Mouse (Mus musculus) hindbrain, embryonic 16.5 days (tissue): ENCODE measurements around the gene Fyb. TPM values are rescaled to one million over a fixed set of nuclear protein-coding genes. Genes with fewer than 3 reads are reported as not detected.
"Not testable (repeated sequence)": the region's sequence is repeated elsewhere in the genome, so short reads cannot be mapped to it uniquely, and the experiment has no call there.

Experiments used
- ATAC-seq: fragments of 200-750 bp; cut with Nextera tagmentation; 2 replicates; pipeline ENCODE4 v1.8.0; 2017; ENCODE audit warnings: moderate TSS enrichment, moderate library complexity
- H3K27ac ChIP-seq: fragments of 300-500 bp; sonication (generic); 2 replicates; pipeline ENCODE4 v1.5.1; 2014; ENCODE audit warnings: low read depth, mild to moderate bottlenecking, control low read depth, low read length, moderate library complexity
- H3K27me3 ChIP-seq: fragments of 300-500 bp; sonication (generic); replicated peaks from 2 replicates; pipeline ENCODE4 v1.6.1; 2014; ENCODE audit warnings: low read length; ENCODE audit not compliant: control insufficient read depth, insufficient read depth
- H3K36me3 ChIP-seq: fragments of 300-500 bp; sonication (generic); 2 replicates; pipeline ENCODE4 v1.6.1; 2014; ENCODE audit warnings: mild to moderate bottlenecking, low read length, moderate library complexity, mixed read lengths; ENCODE audit not compliant: control insufficient read depth, insufficient read depth
- H3K4me1 ChIP-seq: fragments of 300-500 bp; sonication (generic); 2 replicates; pipeline ENCODE4 v1.6.1; 2014; ENCODE audit warnings: low read depth, low read length; ENCODE audit not compliant: control insufficient read depth, insufficient read depth
- H3K4me2 ChIP-seq: fragments of 300-500 bp; sonication (generic); 2 replicates; pipeline ENCODE4 v1.6.1; 2014; ENCODE audit warnings: mild to moderate bottlenecking, low read length, control low read depth, moderate library complexity
- H3K4me3 ChIP-seq: fragments of 300-500 bp; sonication (generic); 2 replicates; pipeline ENCODE4 v1.5.1; 2014; ENCODE audit warnings: mild to moderate bottlenecking, low read length, control low read depth, moderate library complexity
- H3K9ac ChIP-seq: fragments of 300-500 bp; sonication (generic); 2 replicates; pipeline ENCODE4 v1.6.1; 2014; ENCODE audit warnings: low read depth, mild to moderate bottlenecking, control low read depth, low read length, moderate library complexity
- H3K9me3 ChIP-seq: fragments of 300-500 bp; sonication (generic); 2 replicates; pipeline ENCODE4 v1.6.1; 2014; ENCODE audit warnings: mild to moderate bottlenecking, low read length, moderate library complexity; ENCODE audit not compliant: control insufficient read depth
- WGBS: fragments of 180-500 bp; shearing (Covaris S2); extraction: QIAGEN DNeasy Blood & Tissue Kit; methylation state at CpG from one replicate; pipeline ENCODE4 v1.1.7; 2014; 5-methylcytosine and 5-hydroxymethylcytosine counted together
- polyA plus RNA-seq: library from polyadenylated mRNA; unstranded; fragments of >200 nt; fragmentation: Nextera tagmentation; extraction: Ambion mirVana; gene quantifications from 2 replicates; pipeline ENCODE4 v1.2.1, GENCODE M21; 2015

Gene Fyb
- polyA plus RNA-seq, 1 experiment from 2014 or later: 3.4 TPM

DNA sequence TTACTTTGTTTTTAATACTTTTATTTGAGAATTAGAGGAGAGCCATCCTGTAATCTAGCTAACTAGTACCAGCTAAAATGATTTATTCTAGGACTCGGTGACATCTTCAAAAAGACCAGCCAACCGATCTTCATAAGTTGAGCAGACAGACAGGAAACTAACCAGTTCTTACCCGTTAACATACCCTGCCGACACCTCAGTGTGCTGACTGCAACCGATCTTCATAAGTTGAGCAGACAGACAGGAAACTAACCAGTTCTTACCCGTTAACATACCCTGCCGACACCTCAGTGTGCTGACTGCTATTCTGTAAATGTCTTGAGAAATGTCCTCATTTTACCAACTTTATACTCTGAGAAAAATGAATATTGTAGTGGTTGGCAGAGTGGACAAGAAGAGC lies 63.7 kb downstream of the Fyb start:
- not testable (repeated sequence) for H3K4me1 ChIP-seq, H3K27ac ChIP-seq, H3K27me3 ChIP-seq, H3K4me3 ChIP-seq, H3K36me3 ChIP-seq, H3K9ac ChIP-seq, H3K9me3 ChIP-seq, ATAC-seq, H3K4me2 ChIP-seq
- 94% methylated on average over 7 of the region's 7 CpGs for WGBS

DNA sequence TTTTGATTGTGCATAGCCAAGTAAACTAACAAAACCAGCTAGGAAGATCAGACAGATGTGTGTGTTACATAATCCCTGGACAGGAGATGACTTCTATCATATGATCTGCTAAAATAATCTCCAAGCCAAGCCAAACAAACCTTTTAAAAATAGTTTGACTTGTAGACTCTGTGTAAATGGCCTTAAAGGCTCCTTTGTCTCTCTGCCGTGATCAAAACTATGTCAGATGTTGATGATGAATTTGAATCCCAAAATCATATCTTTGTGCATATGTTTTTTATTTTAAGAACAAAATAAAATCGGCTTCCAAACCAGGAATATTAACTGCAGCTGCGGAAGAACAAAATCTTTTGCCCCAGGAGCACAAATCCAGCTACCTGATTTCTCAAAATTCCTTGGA lies 64.9 kb downstream of the Fyb start:
- WGBS: 86% methylated on average over 3 of the region's 3 CpGs
- no peak for ATAC-seq
- no peaks in the 10 kb centered on the region for H3K4me1 ChIP-seq

DNA sequence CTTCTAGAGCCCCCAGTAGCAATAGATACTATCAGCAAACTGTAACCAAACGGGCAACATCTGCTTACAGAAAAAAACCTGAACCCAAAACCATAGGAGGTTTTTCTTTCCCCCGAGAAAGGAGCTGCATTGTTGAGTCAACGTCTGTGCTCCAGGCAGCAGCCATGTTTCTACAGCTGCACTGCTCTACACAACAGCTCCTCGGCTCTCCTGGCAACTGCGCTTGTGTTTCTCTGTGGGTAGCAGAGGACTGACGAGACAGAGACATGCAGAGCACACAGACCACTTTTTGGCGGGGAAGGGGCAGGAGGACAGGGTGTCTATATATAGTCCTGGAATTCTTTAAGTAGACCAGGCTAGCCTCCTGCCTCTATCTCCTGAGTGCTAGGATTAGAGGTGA lies 65.5 kb downstream of the Fyb start:
- WGBS: 68% methylated on average over 7 of the region's 7 CpGs

More for the DNA sequence above, 64.9 kb downstream of the Fyb start:
- Histone ChIP-seq H3K27ac (no peak overlapping the region), H3K4me2 (no peak overlapping the region), H3K9ac (no peak overlapping the region), H3K27me3 (no peaks in the 10 kb centered on the region), H3K36me3 (no peaks in the 10 kb centered on the region), H3K9me3 (no peaks in the 10 kb centered on the region), H3K4me3 (no peak overlapping the region)

DNA sequence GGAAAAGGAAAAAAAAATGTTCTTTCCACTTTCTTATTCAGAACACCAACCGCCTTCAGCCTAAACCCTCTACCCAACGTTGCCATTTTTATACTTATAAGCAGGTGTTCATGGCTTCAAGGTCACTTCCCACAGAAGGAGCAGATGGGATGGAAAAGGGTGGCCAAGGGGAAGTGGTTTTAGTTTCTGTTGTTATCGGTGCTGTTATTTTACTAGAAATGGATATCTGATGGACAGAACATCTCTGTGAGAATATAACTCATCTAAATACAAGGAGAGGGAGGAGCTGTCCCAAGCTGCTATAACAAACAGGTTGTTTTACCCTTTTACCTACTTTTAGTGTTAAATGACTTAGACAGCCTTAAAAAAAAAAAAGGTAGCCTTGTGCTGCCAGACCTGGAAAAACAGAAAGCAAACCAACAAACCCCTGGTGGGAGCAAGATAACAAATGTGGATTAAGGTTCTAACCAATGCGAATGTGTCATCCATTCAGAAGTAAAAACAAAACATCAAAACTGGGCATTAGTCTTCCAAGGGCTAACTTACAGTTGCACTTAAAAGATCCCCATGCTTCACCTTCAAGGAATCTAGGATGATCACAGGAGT lies 68.3 kb downstream of the Fyb start:
- no peak for ATAC-seq
- Histone ChIP-seq H3K27me3 (no peaks in the 10 kb centered on the region), H3K4me1 (no peaks in the 10 kb centered on the region), H3K27ac (no peak overlapping the region), H3K36me3 (no peaks in the 10 kb centered on the region), H3K9ac (no peak overlapping the region), H3K4me3 (no peak overlapping the region), H3K9me3 (no peaks in the 10 kb centered on the region), H3K4me2 (no peak overlapping the region)
- 88% methylated on average over 4 of the region's 4 CpGs for WGBS

More for the DNA sequence above, 65.5 kb downstream of the Fyb start:
- Histone ChIP-seq H3K4me3 (no peak overlapping the region), H3K27me3 (no peaks in the 10 kb centered on the region), H3K9me3 (no peaks in the 10 kb centered on the region), H3K4me1 (no peaks in the 10 kb centered on the region), H3K27ac (no peak overlapping the region), H3K4me2 (no peak overlapping the region), H3K36me3 (no peaks in the 10 kb centered on the region), H3K9ac (no peak overlapping the region)
- ATAC-seq: no peak

DNA sequence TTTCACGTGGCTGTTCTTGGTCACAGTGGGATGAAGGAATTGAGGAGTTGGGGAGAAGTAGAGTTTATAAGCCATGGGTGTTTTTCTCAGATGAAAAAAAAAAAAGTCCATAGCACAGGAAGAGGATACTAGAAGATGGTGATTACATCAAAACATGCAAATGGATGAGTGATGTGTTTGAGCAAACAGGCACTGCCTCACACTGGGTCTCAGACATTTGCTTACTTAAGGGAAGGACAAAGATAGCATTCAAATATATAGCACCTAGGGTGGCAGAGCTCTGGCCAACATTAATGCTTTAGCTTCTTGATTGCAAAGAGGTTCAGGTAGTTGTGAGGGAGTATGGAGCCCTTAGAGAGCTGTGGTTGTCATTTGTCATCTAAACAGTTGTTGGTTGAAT lies 68.9 kb downstream of the Fyb start:
- Histone ChIP-seq H3K27me3 (no peaks in the 10 kb centered on the region), H3K4me2 (no peak overlapping the region), H3K36me3 (no peaks in the 10 kb centered on the region), H3K27ac (no peak overlapping the region), H3K4me1 (no peaks in the 10 kb centered on the region), H3K4me3 (no peak overlapping the region), H3K9me3 (no peaks in the 10 kb centered on the region), H3K9ac (no peak overlapping the region)
- 57% methylated on average over 1 of the region's 1 CpGs for WGBS
- no peak for ATAC-seq

DNA sequence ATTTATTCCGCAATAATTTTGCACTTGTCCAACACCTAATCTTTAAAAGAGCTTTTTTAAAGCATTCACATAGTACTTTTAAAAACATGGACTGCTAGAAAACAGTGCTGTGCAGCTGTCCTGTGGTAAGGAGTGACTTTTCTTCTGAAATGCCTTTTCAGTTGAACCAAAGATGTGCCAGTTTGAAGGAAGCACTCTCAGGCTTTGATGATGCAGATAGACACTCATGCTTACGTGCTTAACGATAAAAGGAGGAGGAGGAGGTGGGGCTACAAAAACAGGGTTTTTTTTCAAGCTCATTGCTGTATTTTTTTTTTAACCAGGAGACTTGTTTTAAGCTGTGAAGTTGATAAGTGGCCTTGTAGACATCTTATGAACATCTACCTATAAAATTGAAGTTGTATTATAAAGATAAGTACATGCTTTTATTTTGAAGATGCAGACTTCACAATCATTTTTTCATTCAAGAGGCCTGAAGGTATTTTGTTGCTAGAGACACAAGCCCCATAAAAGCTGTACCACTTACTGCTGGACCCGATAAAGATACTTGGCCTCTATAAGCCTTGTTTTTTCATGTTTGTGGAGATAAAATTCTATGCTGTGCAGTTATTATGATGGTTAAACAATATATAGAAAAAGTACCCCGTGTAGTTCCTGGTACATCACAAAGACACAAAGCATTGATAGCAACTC lies 70.1 kb downstream of the Fyb start:
- Histone ChIP-seq H3K9ac (no peak overlapping the region), H3K27ac (no peak overlapping the region), H3K9me3 (no peaks in the 10 kb centered on the region), H3K27me3 (no peaks in the 10 kb centered on the region), H3K4me1 (no peaks in the 10 kb centered on the region), H3K36me3 (no peaks in the 10 kb centered on the region), H3K4me3 (no peak overlapping the region), H3K4me2 (no peak overlapping the region)
- 85% methylated on average over 5 of the region's 5 CpGs for WGBS
- ATAC-seq: no peak

DNA sequence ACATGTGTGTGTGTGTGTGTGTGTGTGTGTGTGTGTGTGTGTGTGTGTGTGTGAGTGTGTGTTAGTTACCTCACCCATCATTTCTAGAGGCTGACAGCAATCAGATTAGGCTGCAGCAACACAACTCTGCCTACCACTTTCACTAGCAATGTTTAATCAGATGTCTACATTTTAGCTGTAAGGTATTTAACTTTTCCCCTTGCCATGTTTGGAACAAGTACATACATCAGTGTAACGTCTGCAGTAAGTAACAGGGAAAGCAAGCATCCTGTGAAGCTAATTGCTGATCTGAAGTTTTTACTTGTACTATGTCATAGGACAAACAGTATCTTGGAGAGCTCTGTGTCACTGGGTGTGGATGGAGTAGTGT lies 70.6 kb downstream of the Fyb start:
- no peaks in the 10 kb centered on the region for H3K9me3 ChIP-seq
- 74% methylated on average over 1 of the region's 1 CpGs for WGBS
- no peak overlapping the region for H3K9ac ChIP-seq
- no peaks in the 10 kb centered on the region for H3K36me3 ChIP-seq
- H3K4me3 ChIP-seq: no peak overlapping the region
- no peak overlapping the region for H3K4me2 ChIP-seq
- H3K4me1 ChIP-seq: no peaks in the 10 kb centered on the region
- no peak overlapping the region for H3K27ac ChIP-seq
- no peaks in the 10 kb centered on the region for H3K27me3 ChIP-seq
- ATAC-seq: no peak

DNA sequence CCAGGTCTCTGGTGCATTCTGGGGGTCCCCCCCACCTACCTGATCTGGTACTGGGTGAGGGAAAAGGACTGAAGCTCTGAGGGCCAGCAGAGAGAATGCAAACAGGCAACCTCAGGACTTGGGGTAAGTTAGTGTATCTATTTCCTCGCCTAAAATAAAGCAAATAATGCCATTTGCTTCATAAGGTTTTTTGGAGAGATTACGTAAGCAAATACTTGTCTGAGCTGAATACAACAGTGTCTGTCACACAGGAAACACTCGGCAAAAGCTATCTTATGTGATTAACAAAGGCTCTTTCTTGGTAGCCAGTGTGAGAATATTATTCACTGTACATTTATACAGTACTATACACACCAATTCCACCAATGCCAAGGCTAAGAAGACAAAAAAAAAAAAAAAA lies 76.0 kb downstream of the Fyb start:
- Histone ChIP-seq H3K4me1 (no peaks in the 10 kb centered on the region), H3K4me2 (no peak overlapping the region), H3K4me3 (no peak overlapping the region), H3K9ac (no peak overlapping the region), H3K27ac (no peak overlapping the region), H3K36me3 (no peaks in the 10 kb centered on the region), H3K27me3 (no peaks in the 10 kb centered on the region), H3K9me3 (no peaks in the 10 kb centered on the region)
- ATAC-seq: no peak
- 85% methylated on average over 3 of the region's 3 CpGs for WGBS

DNA sequence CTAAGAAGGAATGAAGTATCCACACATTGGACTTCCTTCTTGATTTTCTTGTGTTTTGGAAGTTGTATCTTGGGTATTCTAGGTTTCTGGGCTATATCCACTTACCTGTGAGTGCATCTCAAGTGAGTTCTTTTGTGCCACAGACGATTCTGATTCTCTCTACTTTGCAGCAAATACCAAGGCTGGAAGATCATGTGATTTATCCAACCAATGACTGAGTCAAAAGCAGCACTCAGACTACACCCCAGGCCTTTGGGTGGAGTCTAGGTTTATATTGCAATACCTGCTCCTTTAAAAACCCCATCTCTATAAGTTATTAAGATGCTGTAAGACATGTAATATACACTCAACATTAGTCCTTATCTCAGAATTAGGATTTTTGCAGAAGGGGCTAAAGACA lies 77.7 kb downstream of the Fyb start:
- Histone ChIP-seq H3K27me3 (no peaks in the 10 kb centered on the region), H3K4me2 (no peak overlapping the region), H3K9me3 (no peaks in the 10 kb centered on the region), H3K4me1 (no peaks in the 10 kb centered on the region), H3K4me3 (no peak overlapping the region), H3K9ac (no peak overlapping the region), H3K36me3 (no peaks in the 10 kb centered on the region), H3K27ac (no peak overlapping the region)
- no peak for ATAC-seq
- 73% methylated on average over 1 of the region's 1 CpGs for WGBS
